Mouse (Mus musculus) left cerebral cortex, postnatal 4 days (tissue): ENCODE data around the gene B3galt5. TPM values are rescaled to one million over a fixed set of nuclear protein-coding genes. Genes with fewer than 3 reads are reported as not detected.
"Not testable (repeated sequence)": the region's sequence is repeated elsewhere in the genome, so short reads cannot be mapped to it uniquely, and the experiment has no call there.

Source experiments
- DNase-seq: peaks from one replicate; pipeline ENCODE4 v3.0.0-alpha.2; 2022
- intact Hi-C: fragments of 180-260 bp; cut with DNase I; formaldehyde crosslinking; loops from one replicate; pipeline ENCODE4 v1.15.1; 2025
- total RNA-seq, 2 experiments: library from RNA; stranded (reverse); gene quantifications; 2 replicates each; pipeline ENCODE4 v1.2.3; 2021

Gene B3galt5
- total RNA-seq, 2 experiments from 2014 or later: 3.3 to 4.5 TPM

DNA sequence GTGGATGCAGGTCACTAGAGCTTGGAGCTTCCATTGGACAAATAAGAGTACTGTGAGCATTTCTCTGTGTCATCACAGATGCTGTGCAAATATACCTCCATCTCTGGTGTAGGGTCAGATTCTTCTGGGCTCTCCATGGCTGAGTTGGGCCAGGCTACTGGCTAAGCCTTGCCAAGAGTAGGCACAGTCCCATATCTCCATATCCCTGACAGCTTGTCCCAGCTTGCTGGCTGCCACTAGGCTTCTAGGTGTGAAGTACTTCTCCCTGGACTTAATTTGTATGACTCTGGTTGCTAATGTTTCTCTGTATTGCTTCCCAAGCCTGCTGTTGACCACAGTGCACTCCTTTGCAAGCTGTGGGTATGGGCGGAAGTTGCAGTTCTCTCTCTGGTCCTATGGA lies 16.5 kb downstream of the B3galt5 start:
- intact Hi-C loops: no loop called here
- DNase-seq: no peak

GRCm38 (mm10) chr16:96258429-96258828 lies 22.8 kb downstream of the B3galt5 start:
- intact Hi-C loops: no loop called here
- no peak for DNase-seq

GRCm38 (mm10) chr16:96271736-96272135 lies 36.1 kb downstream of the B3galt5 start:
- intact Hi-C loops: no loop called here
- no peak for DNase-seq

GRCm38 (mm10) chr16:96272929-96273619 lies 37.5 kb downstream of the B3galt5 start:
- DNase-seq: peak; percentile 43
- intact Hi-C loops: no loop called here

DNA sequence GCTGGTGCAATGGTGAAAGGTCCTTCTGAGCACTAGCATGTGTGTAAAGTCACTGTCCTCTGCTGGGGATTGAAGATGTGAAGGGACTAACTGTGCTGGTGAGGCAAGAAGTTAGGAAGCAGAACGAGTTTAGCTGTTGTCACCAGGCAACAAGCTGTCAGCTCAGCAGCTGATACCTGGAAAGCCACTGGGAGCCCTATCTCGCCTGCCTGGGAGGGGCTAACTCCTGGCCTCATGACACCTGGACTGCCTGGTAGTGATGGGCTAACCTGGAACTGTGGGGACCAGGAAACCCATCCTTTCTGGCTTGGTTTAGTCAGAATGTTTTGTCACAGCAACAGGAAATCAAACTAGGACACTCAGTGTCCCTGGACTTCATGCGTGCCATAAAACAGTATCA lies 41.0 kb downstream of the B3galt5 start:
- intact Hi-C loops: no loop called here
- no peak for DNase-seq

DNA sequence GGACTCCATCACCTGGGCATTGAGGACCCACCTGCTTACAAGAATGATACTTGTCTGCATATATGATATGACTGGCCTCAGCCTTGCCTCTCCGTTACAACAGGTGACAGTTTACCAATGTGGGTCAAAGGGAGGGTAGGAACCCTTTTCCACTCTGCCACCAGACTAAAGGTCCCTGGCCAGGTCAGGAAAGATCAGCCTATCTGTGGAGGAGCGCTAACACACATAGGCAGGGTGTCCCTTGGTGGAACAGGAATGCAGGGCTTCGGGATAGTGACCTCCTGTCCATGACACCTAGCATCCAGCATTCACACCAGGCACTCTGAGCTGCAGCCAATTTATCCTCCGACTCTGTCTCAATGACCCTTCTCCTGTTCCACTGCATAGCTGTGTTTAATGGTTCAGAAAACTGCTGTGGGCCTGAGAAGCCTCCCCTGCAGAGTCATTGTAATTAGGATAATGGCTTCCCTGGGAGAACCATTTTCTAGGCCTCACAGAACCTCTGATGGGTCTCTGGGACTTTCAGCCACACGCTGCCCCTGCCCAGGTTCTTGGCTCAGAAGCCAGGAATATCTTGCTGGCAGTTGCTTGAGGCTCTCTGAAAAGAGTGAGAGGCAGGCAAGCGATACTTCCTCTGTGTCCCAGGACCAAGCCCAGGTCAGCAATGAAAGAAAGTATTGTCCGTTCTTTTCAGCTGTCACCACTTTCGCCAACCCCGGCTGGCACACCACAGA lies 43.1 kb downstream of the B3galt5 start:
- DNase-seq: peak; percentile 51

DNA sequence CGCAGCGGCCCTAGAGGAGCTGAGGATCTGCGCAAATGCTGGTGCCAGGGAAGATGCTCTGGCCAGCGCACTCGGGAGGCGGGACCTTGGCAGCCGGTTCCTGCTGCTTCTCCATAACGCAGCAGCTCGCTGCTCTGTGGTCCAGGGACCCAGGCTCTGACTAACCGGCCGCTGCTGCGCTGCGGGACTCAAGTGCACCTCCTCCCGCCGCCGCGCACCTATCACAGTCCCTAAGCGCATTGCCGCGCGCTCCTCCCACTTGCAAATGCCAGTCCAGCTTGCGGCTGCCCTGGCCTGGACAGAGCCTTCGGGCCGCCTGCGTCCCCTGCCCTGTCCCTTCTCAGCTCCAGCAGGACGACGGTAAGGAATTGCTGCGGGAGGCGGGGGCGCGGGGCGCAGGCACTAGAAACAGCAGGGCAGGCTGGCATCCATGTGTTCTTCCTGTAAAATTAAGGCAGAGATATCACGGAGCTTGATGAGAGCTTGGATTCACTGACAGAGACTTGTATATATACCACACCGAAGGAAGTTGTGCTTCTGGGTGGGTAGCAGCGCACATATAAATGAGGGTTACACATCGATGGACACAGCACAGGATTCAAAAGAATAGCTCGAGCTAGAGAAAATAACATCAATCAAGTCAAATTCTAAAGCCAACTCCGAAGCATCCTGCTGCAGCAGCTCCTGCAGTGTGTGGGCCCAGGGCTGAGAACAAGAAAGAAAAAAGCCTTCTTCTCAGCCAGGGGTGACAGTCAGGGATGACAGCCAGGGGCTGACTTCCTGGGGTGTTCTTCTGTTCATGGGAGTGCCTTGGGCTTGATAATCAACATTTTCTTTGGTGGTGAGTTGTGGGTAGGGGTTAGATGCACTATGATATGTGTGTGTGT lies 45.4 kb downstream of the B3galt5 start:
- DNase-seq: peak; percentile 83
- intact Hi-C loops: no loop called here

More for the DNA sequence above, 43.1 kb downstream of the B3galt5 start:
- intact Hi-C loops: no loop called here

GRCm38 (mm10) chr16:96282566-96282965 lies 47.0 kb downstream of the B3galt5 start:
- intact Hi-C loops: no loop called here
- DNase-seq: no peak

- intact Hi-C loops: no loop called here
- DNase-seq: no peak
Measured at GRCm38 (mm10) chr16:96291885-96292284, 56.3 kb downstream of the B3galt5 start.

- no peak for DNase-seq
- intact Hi-C loops: no loop called here
Measured at GRCm38 (mm10) chr16:96292530-96293173, 57.1 kb downstream of the B3galt5 start.

- intact Hi-C loops: no loop called here
- no peak for DNase-seq
Measured at GRCm38 (mm10) chr16:96298075-96298474, 62.5 kb downstream of the B3galt5 start.

DNA sequence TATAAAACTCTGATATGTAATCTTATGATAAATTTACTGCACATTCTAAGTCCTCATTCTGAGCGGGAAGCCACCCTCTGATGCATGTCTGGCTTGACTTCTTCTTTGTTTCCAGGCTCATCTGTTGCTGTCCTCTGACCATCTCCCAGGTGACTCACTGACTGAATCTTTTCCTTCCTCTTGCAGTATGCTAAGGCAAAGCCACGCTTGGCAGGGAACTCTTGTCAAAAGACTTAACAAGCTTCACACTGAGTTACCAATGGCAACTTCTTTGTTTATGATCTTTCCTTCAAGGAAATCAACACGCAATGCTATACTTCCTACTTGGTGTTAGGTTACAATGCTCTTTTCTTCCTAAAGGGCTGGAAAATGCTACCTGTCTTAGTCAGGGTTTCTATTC lies 63.0 kb downstream of the B3galt5 start:
- intact Hi-C loops: no loop called here
- no peak for DNase-seq

- DNase-seq: no peak
- intact Hi-C loops: no loop called here
Measured at GRCm38 (mm10) chr16:96303356-96303755, 67.8 kb downstream of the B3galt5 start.

GRCm38 (mm10) chr16:96304438-96304837 lies 68.8 kb downstream of the B3galt5 start:
- no peak for DNase-seq
- intact Hi-C loops: no loop called here

DNA sequence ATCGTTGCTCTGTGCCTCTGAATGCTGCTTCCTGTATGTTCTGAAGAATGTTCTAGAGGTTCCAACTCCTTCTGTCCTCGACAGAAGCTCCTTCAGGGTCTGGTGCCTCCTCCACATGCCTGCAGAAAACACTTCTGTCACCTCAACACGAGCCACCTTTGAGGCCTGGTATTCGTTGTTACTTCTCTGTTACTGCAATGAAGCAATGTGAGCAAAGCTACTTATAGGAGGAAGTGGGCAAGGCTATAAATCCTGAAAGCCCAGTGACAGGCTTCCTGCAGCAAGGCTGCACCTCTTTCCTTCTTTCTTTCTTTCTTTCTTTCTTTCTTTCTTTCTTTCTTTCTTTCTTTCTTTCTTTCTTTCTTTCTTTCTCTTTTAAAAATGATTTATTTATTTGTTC lies 71.3 kb downstream of the B3galt5 start:
- intact Hi-C loops: no loop called here
- no peak for DNase-seq

DNA sequence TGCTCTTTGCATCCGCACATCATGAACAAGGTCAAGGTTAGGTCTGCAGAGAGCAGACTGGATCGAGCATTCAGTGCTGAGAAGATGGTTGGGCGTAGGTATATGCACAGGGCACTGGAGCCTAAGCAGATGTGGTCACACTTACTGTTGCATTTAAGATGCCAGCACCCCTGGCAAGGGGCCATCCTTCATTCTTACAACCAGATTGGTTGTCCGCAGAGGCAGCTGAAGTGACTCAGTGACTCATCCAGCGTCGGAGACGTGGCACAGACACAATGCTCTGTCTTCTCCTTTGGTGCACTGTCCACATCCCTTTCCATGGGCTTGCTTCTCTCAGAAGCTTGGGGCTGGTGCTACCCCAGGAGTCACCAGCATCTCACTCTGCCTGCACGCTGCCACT lies 82.2 kb downstream of the B3galt5 start:
- DNase-seq: no peak
- intact Hi-C loops: no loop called here

- DNase-seq: no peak
- intact Hi-C loops: no loop called here
Measured at GRCm38 (mm10) chr16:96322739-96323138, 87.1 kb downstream of the B3galt5 start.

DNA sequence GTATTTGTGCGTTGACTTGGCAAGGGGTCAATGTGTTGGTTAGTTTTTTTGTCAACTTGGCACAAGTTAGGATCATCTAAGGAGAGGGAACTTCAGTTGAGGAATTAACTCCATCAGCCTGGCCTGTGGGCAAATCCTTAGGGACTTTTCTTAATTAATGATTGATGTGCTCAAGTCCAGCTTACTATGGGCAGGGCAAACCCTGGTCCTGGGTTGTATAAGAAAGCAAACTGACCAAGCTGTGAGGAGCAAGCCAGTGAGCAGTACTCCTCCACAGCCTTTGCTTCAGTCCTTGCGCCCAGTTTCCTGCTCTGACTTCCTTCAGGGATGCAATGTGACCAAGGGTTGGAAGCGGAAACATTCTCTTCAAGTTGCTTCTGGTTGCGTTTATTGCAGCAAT lies 87.6 kb downstream of the B3galt5 start:
- DNase-seq: no peak
- intact Hi-C loops: no loop called here

DNA sequence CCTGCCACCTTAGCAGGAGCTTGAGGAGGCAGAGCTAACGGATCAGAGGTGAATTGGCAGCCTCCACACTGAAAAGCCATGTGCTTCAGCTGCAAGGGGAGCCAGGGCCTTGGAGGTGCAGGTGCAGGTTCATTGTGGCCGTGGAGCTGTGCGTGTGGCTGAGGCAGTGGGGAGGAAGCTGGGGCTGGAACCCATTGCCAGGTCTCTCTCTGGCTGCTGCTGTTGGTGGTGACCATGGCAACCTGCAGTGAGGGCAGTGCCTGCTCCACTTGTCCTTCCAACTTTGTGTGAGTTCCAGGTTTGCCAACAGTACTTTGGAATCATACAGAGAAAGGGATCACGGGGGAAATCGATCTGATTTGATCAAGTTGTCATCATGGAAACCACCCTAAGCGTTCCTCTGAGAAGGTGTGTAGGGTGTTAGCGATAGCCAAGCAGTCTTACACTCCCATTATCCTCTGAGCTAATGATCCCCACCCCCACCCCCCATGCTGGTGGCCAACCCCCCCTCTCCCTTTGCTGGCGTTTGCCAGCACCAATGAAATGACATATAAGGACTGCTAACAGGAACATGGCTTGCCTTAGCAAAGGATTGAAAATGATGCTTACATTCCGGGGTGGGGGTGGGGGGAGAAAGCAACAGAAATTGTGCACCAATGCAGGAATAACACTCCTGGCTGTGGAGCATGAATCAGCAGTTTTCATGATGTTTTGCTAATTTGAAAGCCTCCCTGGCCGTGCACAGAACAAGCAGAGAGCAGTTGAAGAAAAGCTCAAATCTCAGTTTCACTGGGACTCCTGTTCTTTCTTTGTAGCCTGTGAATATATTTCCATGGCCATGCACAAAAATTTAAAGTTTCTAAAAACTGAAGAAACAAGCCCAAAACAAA lies 90.8 kb downstream of the B3galt5 start:
- peak; percentile 24 for DNase-seq
- intact Hi-C loops: no loop called here

DNA sequence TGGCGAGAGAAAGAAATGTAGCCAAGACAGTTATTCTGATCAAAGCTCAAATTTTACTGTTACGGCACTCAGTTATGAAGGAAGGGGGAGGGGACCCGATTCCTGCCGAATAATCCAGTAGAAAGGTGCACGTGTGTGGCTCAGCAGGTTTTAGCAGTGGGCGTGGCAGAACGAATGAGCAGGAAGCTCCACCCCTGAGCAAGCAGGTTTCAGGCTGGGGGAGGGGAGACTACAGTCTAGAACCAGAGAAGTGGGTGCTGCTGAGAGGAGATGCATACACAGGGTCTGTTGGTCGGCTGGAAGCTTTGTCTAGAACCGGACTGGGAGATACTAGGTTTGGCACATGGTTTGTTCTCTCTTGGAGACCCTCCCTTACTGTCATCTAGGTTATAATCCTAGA lies 91.7 kb downstream of the B3galt5 start:
- intact Hi-C loops: not testable (repeated sequence)

More for the DNA sequence above, 91.7 kb downstream of the B3galt5 start:
- DNase-seq: not testable (repeated sequence)
